Mouse (Mus musculus) lung, postnatal 4 days (tissue): ENCODE measurements around the gene Srrt.
A peak's percentile ranks its signal among the peaks of the same experiment; 100 is the strongest.

Source experiments
- DNase-seq, 2 experiments: peaks; one replicate each; pipeline ENCODE4 v3.0.0; 2021

The Srrt gene

GRCm38 (mm10) chr5:137307071-137307912, at the start of gene Srrt:
Srrt (minus strand) TSS chr5:137307674.
- peak; percentile 93 to 96 for DNase-seq

GRCm38 (mm10) chr5:137354091-137354490, 46.6 kb upstream of the Srrt start:
- no peak for DNase-seq

- peak; percentile 65 to 74 for DNase-seq
These were observed 44.8 kb upstream of the Srrt start for GRCm38 (mm10) chr5:137352011-137352975.

GRCm38 (mm10) chr5:137351394-137351793, 43.9 kb upstream of the Srrt start:
- no peak for DNase-seq

- DNase-seq = no peak
These were observed 43.5 kb upstream of the Srrt start for GRCm38 (mm10) chr5:137351058-137351380.

GRCm38 (mm10) chr5:137350205-137351057, 43.0 kb upstream of the Srrt start:
- DNase-seq = no peak

- peak; percentile 94 to 98 for DNase-seq
These were observed 42.1 kb upstream of the Srrt start, which contains the start of gene Ephb4 for GRCm38 (mm10) chr5:137349384-137350204. Ephb4 (plus strand) TSS chr5:137350109.

- DNase-seq = peak; percentile 83 to 93
These were observed 41.3 kb upstream of the Srrt start for GRCm38 (mm10) chr5:137348482-137349383.

- peak in 1 of 2 experiments; percentile 40 for DNase-seq
These were observed 40.4 kb upstream of the Srrt start for GRCm38 (mm10) chr5:137347856-137348255.

- DNase-seq = no peak
These were observed 39.5 kb upstream of the Srrt start for GRCm38 (mm10) chr5:137346983-137347382.

GRCm38 (mm10) chr5:137346388-137346787, 38.9 kb upstream of the Srrt start:
- DNase-seq = no peak

- DNase-seq = peak; percentile 47 to 72
These were observed 38.3 kb upstream of the Srrt start for GRCm38 (mm10) chr5:137345821-137346220.

GRCm38 (mm10) chr5:137343869-137344268, 36.4 kb upstream of the Srrt start:
- no peak for DNase-seq

GRCm38 (mm10) chr5:137343412-137343811, 35.9 kb upstream of the Srrt start:
- DNase-seq = no peak

- peak in 1 of 2 experiments; percentile 13 for DNase-seq
These were observed 35.0 kb upstream of the Srrt start for GRCm38 (mm10) chr5:137342407-137343012.

- DNase-seq = no peak
These were observed 32.7 kb upstream of the Srrt start for GRCm38 (mm10) chr5:137340222-137340621.

- peak; percentile 78 to 86 for DNase-seq
These were observed 32.0 kb upstream of the Srrt start for GRCm38 (mm10) chr5:137339290-137339979.

GRCm38 (mm10) chr5:137338663-137339289, 31.3 kb upstream of the Srrt start:
- peak; percentile 74 to 83 for DNase-seq

- DNase-seq = peak; percentile 92 to 96
These were observed 30.8 kb upstream of the Srrt start for GRCm38 (mm10) chr5:137338256-137338655.
